Mouse (Mus musculus): ENCODE results near the gene Pcgf6.
"Not testable (repeated sequence)": the region's sequence is repeated elsewhere in the genome, so short reads cannot be mapped to it uniquely, and the experiment has no call there.

The Pcgf6 gene

GRCm38 (mm10) chr19:47024954-47025353 is 25.8 kb downstream of the Pcgf6 start:
- no peak for DNase-seq

GRCm38 (mm10) chr19:47023546-47023945 is 27.2 kb downstream of the Pcgf6 start:
- DNase-seq, result no peak

- DNase-seq, result no peak
Measured at GRCm38 (mm10) chr19:47022709-47023108, 28.0 kb downstream of the Pcgf6 start.

- no peak for DNase-seq
Measured at GRCm38 (mm10) chr19:47019326-47019725, 31.4 kb downstream of the Pcgf6 start.

GRCm38 (mm10) chr19:47018330-47018729 is 32.4 kb downstream of the Pcgf6 start:
- DNase-seq, result no peak

- DNase-seq, result no peak
Measured at GRCm38 (mm10) chr19:47017831-47018230, 32.9 kb downstream of the Pcgf6 start.

- DNase-seq, result no peak
Measured at GRCm38 (mm10) chr19:47016487-47016886, 34.2 kb downstream of the Pcgf6 start.

GRCm38 (mm10) chr19:47015965-47016364 is 34.7 kb downstream of the Pcgf6 start:
- peak; percentile 39 for DNase-seq

- DNase-seq, result no peak
Measured at GRCm38 (mm10) chr19:47015396-47015795, 35.3 kb downstream of the Pcgf6 start.

- DNase-seq, result peak; percentile 87
Measured at GRCm38 (mm10) chr19:47014447-47015381, 36.0 kb downstream of the Pcgf6 start, which contains the start of the genes Ina and Nt5c2. Ina (plus strand) TSS chr19:47014698. Nt5c2 (minus strand) TSS chr19:47015153.

- no peak for DNase-seq
Measured at GRCm38 (mm10) chr19:47014159-47014446, 36.6 kb downstream of the Pcgf6 start.

- no peak for DNase-seq
Measured at GRCm38 (mm10) chr19:47013340-47014158, 37.2 kb downstream of the Pcgf6 start.

GRCm38 (mm10) chr19:47012521-47013130 is 38.1 kb downstream of the Pcgf6 start:
- DNase-seq, result no peak

- no peak for DNase-seq
Measured at GRCm38 (mm10) chr19:47009943-47010342, 40.8 kb downstream of the Pcgf6 start.

- no peak for DNase-seq
Measured at GRCm38 (mm10) chr19:47009420-47009819, 41.3 kb downstream of the Pcgf6 start.

GRCm38 (mm10) chr19:47006321-47006720 is 44.4 kb downstream of the Pcgf6 start:
- no peak for DNase-seq

GRCm38 (mm10) chr19:47005873-47006272 is 44.8 kb downstream of the Pcgf6 start:
- no peak for DNase-seq

GRCm38 (mm10) chr19:47003742-47004511 is 46.8 kb downstream of the Pcgf6 start:
- no peak for DNase-seq

- DNase-seq, result not testable (repeated sequence)
Measured at GRCm38 (mm10) chr19:47000357-47000756, 50.3 kb downstream of the Pcgf6 start.

GRCm38 (mm10) chr19:46999753-47000152 is 51.0 kb downstream of the Pcgf6 start:
- DNase-seq, result no peak

GRCm38 (mm10) chr19:46998953-46999352 is 51.8 kb downstream of the Pcgf6 start:
- no peak for DNase-seq

- no peak for DNase-seq
Measured at GRCm38 (mm10) chr19:46998168-46998870, 52.4 kb downstream of the Pcgf6 start.
